Mouse (Mus musculus): ENCODE data around the gene Tmem17.

- TF ChIP-seq GATA1 (IDR thresholded peaks at IDR 0.05; ENCODE audit: low read length) (no peak), TAL1 (IDR thresholded peaks at IDR 0.05; ENCODE audit: low read length) (no peak)
Measured at GRCm38 (mm10) chr11:22513075-22513474, 1.2 kb downstream of the Tmem17 start.
